Mouse (Mus musculus): ENCODE data around the gene Spata13. TPM values are rescaled to one million over a fixed set of nuclear protein-coding genes. Genes with fewer than 3 reads are reported as not detected.
A peak's percentile ranks its signal among the peaks of the same experiment; 100 is the strongest.

The Spata13 gene
- 1.2 TPM for polyA plus RNA-seq (2012; fragmentation: generic; extraction: Trizol)

- no peaks in the 10 kb centered on the region for H3K36me3 ChIP-seq (ENCODE audit: control insufficient read depth, insufficient read depth)
- TF ChIP-seq TCF12 (IDR thresholded peaks at IDR 0.05; ENCODE audit: insufficient read depth, poor library complexity, severe bottlenecking) (no peak), USF1 (IDR thresholded peaks at IDR 0.05; ENCODE audit: low read depth) (no peak), E2F4 (IDR thresholded peaks at IDR 0.05; ENCODE audit: insufficient read depth) (no peak), POLR2AphosphoS2 (IDR thresholded peaks at IDR 0.05; ENCODE audit: insufficient read length, low read depth) (no peak), MAX (IDR thresholded peaks at IDR 0.05; ENCODE audit: low read depth) (no peak), TCF3 (IDR thresholded peaks at IDR 0.05; ENCODE audit: insufficient read length, low read depth) (no peak), SRF (IDR thresholded peaks at IDR 0.05; ENCODE audit: control insufficient read depth, insufficient read length, low read depth) (no peak), POLR2A (IDR thresholded peaks at IDR 0.05; ENCODE audit: insufficient read length, low read depth) (no peak), MYOG (IDR thresholded peaks at IDR 0.05; ENCODE audit: control insufficient read depth in 1 of 3, insufficient read depth in 1 of 3, insufficient read length in 2 of 3, low read depth in 2 of 3) (no peak), CEBPB (IDR thresholded peaks at IDR 0.05; ENCODE audit: insufficient read depth, poor library complexity, severe bottlenecking) (no peak), MYOD1 (IDR thresholded peaks at IDR 0.05; ENCODE audit: control insufficient read depth in 1 of 3, insufficient read length in 2 of 3, low read depth in 2 of 3) (no peak), REST (IDR thresholded peaks at IDR 0.05; ENCODE audit: insufficient read depth, insufficient read length) (no peak)
- no peak within 1 kb of the TSS for H3ac ChIP-seq (ENCODE audit: control insufficient read depth, insufficient read length)
- peaks cover 7% of the 10 kb centered on the region for H3K27me3 ChIP-seq (ENCODE audit: control insufficient read depth, insufficient read depth, insufficient read length)
- no peak within 1 kb of the TSS for H3K4me3 ChIP-seq
- no peaks in the 10 kb centered on the region for H3K79me2 ChIP-seq (ENCODE audit: control insufficient read depth, insufficient read depth)
- peak within 1 kb of the TSS; percentile 42 for H3K4me2 ChIP-seq (ENCODE audit: low read depth)
Measured at GRCm38 (mm10) chr14:60633961-60634864, at the start of gene Spata13. Gene Spata13 (plus strand): TSS chr14:60634001.

- TF ChIP-seq MYOG (IDR thresholded peaks at IDR 0.05; ENCODE audit: control insufficient read depth in 1 of 3, insufficient read depth in 1 of 3, insufficient read length in 2 of 3, low read depth in 2 of 3) (no peak), SRF (IDR thresholded peaks at IDR 0.05; ENCODE audit: control insufficient read depth, insufficient read length, low read depth) (no peak), TCF12 (IDR thresholded peaks at IDR 0.05; ENCODE audit: insufficient read depth, poor library complexity, severe bottlenecking) (no peak), POLR2AphosphoS2 (IDR thresholded peaks at IDR 0.05; ENCODE audit: insufficient read length, low read depth) (no peak), USF1 (IDR thresholded peaks at IDR 0.05; ENCODE audit: low read depth) (no peak), CEBPB (IDR thresholded peaks at IDR 0.05; ENCODE audit: insufficient read depth, poor library complexity, severe bottlenecking) (no peak), REST (IDR thresholded peaks at IDR 0.05; ENCODE audit: insufficient read depth, insufficient read length) (no peak), POLR2A (IDR thresholded peaks at IDR 0.05; ENCODE audit: insufficient read length, low read depth) (no peak), TCF3 (IDR thresholded peaks at IDR 0.05; ENCODE audit: insufficient read length, low read depth) (no peak), MYOD1 (IDR thresholded peaks at IDR 0.05; ENCODE audit: control insufficient read depth in 1 of 3, insufficient read length in 2 of 3, low read depth in 2 of 3) (no peak), MAX (IDR thresholded peaks at IDR 0.05; ENCODE audit: low read depth) (no peak), E2F4 (IDR thresholded peaks at IDR 0.05; ENCODE audit: insufficient read depth) (no peak)
- no peak overlapping the region for H3K4me2 ChIP-seq (ENCODE audit: low read depth)
- H3K27me3 ChIP-seq (ENCODE audit: control insufficient read depth, insufficient read depth, insufficient read length): peaks cover 32% of the 10 kb centered on the region
- no peak overlapping the region for H3ac ChIP-seq (ENCODE audit: control insufficient read depth, insufficient read length)
- no peaks in the 10 kb centered on the region for H3K36me3 ChIP-seq (ENCODE audit: control insufficient read depth, insufficient read depth)
- H3K4me3 ChIP-seq: no peak overlapping the region
- H3K79me2 ChIP-seq (ENCODE audit: control insufficient read depth, insufficient read depth): no peaks in the 10 kb centered on the region
Measured at GRCm38 (mm10) chr14:60586687-60587453, 46.9 kb upstream of the Spata13 start.

- no peak overlapping the region for H3K4me3 ChIP-seq
- no peak for TF ChIP-seq POLR2AphosphoS2 (IDR thresholded peaks at IDR 0.05; ENCODE audit: insufficient read length, low read depth)
- no peak for TF ChIP-seq REST (IDR thresholded peaks at IDR 0.05; ENCODE audit: insufficient read depth, insufficient read length)
- no peak for TF ChIP-seq MYOG (IDR thresholded peaks at IDR 0.05; ENCODE audit: control insufficient read depth in 1 of 3, insufficient read depth in 1 of 3, insufficient read length in 2 of 3, low read depth in 2 of 3)
- no peak for TF ChIP-seq CEBPB (IDR thresholded peaks at IDR 0.05; ENCODE audit: insufficient read depth, poor library complexity, severe bottlenecking)
- TF ChIP-seq MYOD1 (IDR thresholded peaks at IDR 0.05; ENCODE audit: control insufficient read depth in 1 of 3, insufficient read length in 2 of 3, low read depth in 2 of 3): no peak
- no peak for TF ChIP-seq TCF3 (IDR thresholded peaks at IDR 0.05; ENCODE audit: insufficient read length, low read depth)
- TF ChIP-seq USF1 (IDR thresholded peaks at IDR 0.05; ENCODE audit: low read depth): no peak
- TF ChIP-seq MAX (IDR thresholded peaks at IDR 0.05; ENCODE audit: low read depth): no peak
- H3ac ChIP-seq (ENCODE audit: control insufficient read depth, insufficient read length): no peak overlapping the region
- no peaks in the 10 kb centered on the region for H3K79me2 ChIP-seq (ENCODE audit: control insufficient read depth, insufficient read depth)
- H3K27me3 ChIP-seq (ENCODE audit: control insufficient read depth, insufficient read depth, insufficient read length): peaks cover 38% of the 10 kb centered on the region
- no peaks in the 10 kb centered on the region for H3K36me3 ChIP-seq (ENCODE audit: control insufficient read depth, insufficient read depth)
- H3K4me2 ChIP-seq (ENCODE audit: low read depth): no peak overlapping the region
Measured at GRCm38 (mm10) chr14:60589001-60589400, 44.8 kb upstream of the Spata13 start.

- Histone ChIP-seq H3K79me2 (ENCODE audit: control insufficient read depth, insufficient read depth) (no peaks in the 10 kb centered on the region), H3K4me2 (ENCODE audit: low read depth) (no peak overlapping the region), H3K36me3 (ENCODE audit: control insufficient read depth, insufficient read depth) (no peaks in the 10 kb centered on the region), H3K27me3 (ENCODE audit: control insufficient read depth, insufficient read depth, insufficient read length) (peaks cover 29% of the 10 kb centered on the region), H3ac (ENCODE audit: control insufficient read depth, insufficient read length) (no peak overlapping the region), H3K4me3 (no peak overlapping the region)
- TF ChIP-seq SRF (IDR thresholded peaks at IDR 0.05; ENCODE audit: control insufficient read depth, insufficient read length, low read depth) (no peak), MAX (IDR thresholded peaks at IDR 0.05; ENCODE audit: low read depth) (no peak), USF1 (IDR thresholded peaks at IDR 0.05; ENCODE audit: low read depth) (no peak), MYOG (IDR thresholded peaks at IDR 0.05; ENCODE audit: control insufficient read depth in 1 of 3, insufficient read depth in 1 of 3, insufficient read length in 2 of 3, low read depth in 2 of 3) (no peak), TCF12 (IDR thresholded peaks at IDR 0.05; ENCODE audit: insufficient read depth, poor library complexity, severe bottlenecking) (no peak), REST (IDR thresholded peaks at IDR 0.05; ENCODE audit: insufficient read depth, insufficient read length) (no peak), TCF3 (IDR thresholded peaks at IDR 0.05; ENCODE audit: insufficient read length, low read depth) (no peak), POLR2AphosphoS2 (IDR thresholded peaks at IDR 0.05; ENCODE audit: insufficient read length, low read depth) (no peak), MYOD1 (IDR thresholded peaks at IDR 0.05; ENCODE audit: control insufficient read depth in 1 of 3, insufficient read length in 2 of 3, low read depth in 2 of 3) (no peak), POLR2A (IDR thresholded peaks at IDR 0.05; ENCODE audit: insufficient read length, low read depth) (no peak), E2F4 (IDR thresholded peaks at IDR 0.05; ENCODE audit: insufficient read depth) (no peak), CEBPB (IDR thresholded peaks at IDR 0.05; ENCODE audit: insufficient read depth, poor library complexity, severe bottlenecking) (no peak)
Measured at GRCm38 (mm10) chr14:60592339-60592738, 41.5 kb upstream of the Spata13 start.
